Mouse (Mus musculus): ENCODE data around the gene Rnf20. TPM values are rescaled to one million over a fixed set of nuclear protein-coding genes. Genes with fewer than 3 reads are reported as not detected.

Rnf20 gene
- 46.1 TPM for polyA plus RNA-seq (2017; shearing (Covaris generic))

DNA sequence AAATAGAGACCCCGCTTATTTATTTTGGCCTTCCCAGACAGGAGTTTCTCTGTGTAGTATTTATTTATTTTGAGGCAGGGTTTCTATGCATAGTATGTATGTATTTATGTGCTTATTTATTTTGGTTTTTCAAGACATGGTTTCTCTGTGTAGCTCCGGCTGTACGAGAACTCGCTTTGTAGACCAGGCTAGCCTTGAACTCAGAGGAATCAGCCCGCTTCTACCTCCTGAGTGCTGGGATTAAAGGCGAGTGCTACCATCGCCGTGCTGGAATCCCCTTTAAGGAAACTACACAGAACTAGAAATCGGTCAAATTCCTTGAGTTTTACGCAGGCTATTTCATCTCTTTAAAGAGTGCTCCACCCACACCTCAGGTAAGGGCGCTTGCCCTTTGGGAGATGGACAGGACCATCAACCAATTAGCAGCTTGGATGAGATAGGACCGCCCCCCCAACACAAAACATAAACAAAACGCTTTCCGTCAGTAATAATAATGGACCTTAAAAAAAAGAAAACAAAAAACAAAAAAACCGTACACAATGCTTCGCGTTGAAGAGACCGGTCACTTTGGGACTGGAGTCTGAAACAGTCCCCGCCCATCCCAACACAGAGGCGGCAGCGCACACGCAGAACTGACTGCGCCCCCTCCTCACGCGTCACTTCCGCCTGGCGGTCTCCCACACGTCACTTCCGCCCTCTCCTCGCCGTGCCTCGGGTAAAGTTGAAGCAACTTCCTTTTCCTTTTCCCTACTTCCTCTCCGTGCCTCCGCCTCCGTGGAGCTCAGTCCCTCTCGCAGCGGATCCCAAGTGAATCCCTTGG lies at the start of gene Rnf20:
Gene Rnf20 (plus strand): TSS at position 688 of the 820 bp plus-strand sequence.

DNA sequence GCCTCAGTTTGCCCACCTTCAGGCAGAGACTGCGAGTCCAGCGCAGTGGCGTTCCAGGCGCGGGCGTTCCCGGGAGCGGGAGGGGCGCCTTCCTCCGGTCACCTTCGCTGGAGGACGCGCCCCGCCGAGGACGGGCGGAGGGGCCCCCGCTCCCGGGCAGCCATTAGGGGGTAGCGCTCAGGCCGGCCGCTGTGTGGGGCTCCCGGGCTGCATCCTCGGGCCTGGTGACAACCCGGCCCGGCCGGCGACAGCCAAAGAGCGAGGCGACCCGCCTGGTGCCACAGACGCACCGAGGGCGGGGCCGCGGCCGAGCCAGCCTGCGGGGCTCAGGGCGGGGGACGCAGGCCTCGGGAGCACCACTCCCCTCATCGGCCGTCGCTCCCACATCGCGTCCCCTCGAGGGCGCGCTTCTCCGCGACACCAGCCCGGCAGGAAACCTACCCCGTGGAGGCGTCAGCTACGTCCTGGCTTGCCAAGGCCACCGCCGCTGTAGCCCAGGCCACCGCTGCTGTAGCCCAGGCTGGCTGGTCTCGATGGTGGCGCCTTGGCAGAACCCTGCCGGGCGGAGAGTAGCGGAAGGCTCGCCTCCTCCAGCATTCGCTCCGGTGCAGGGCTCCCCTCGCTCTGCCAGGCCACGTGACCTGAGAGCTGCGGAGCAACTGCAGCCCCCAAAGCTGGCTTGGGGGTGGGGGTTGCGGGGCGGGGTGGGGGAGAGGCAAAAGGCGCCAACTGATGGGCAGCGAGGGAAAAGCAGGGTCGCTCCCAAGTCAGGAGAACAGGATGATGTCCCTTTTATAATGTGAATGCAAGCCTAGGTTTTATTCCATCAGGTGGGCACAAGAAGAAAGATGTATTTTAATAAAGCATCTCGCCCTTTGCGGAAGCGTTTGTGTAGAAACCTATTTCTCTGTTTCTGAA lies 34.4 kb upstream of the Rnf20 start, which contains the start of gene Tmem246:
Gene Tmem246 (minus strand): TSS at position 694 of the 918 bp plus-strand sequence.

DNA sequence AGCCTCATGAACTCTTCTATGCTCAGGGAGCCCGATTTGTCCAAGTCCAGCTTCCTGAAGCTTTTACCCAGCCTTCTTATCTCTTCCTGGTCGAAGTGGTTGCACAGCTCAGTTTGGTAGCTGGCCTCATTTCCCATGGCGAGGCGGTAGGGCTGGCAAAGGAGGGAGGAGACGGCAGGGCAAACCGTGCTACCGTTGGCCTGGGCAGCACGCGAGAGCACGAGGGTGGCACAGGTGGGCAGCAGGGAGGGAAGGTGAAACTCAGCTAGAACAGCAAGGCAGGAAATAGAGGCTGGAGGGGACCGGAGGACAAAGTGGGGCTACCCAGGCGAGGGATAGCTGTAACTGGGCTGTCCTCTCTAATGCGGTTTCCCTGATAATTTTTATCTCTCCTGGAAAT lies 50.0 kb downstream of the Rnf20 start, which contains the start of gene Ppp3r2:
Gene Ppp3r2 (minus strand): TSS at position 213 of the 400 bp plus-strand sequence.

Other genes starting within 250 kb of the Rnf20 start
- not detected for gene Acnat2, start 223.9 kb upstream of the Rnf20 start, polyA plus RNA-seq (2017; shearing (Covaris generic))
- 0.38 TPM for gene Acnat1, start 158.1 kb upstream of the Rnf20 start, polyA plus RNA-seq (2017; shearing (Covaris generic))
- not detected for gene Baat, start 125.4 kb upstream of the Rnf20 start, polyA plus RNA-seq (2017; shearing (Covaris generic))
- gene Mrpl50, start 110.9 kb upstream of the Rnf20 start, polyA plus RNA-seq (2017; shearing (Covaris generic)), result 17.7 TPM
- 1.8 TPM for gene Zfp189, start 110.8 kb upstream of the Rnf20 start, polyA plus RNA-seq (2017; shearing (Covaris generic))
- gene Aldob, start 82.5 kb upstream of the Rnf20 start, polyA plus RNA-seq (2017; shearing (Covaris generic)), result 0.24 TPM
- gene Tmem246, start 34.1 kb upstream of the Rnf20 start, polyA plus RNA-seq (2017; shearing (Covaris generic)), result not detected
- gene Ppp3r2, start 50.0 kb downstream of the Rnf20 start, polyA plus RNA-seq (2017; shearing (Covaris generic)), result 0.29 TPM
- gene Grin3a, start 213.7 kb downstream of the Rnf20 start, polyA plus RNA-seq (2017; shearing (Covaris generic)), result 0.22 TPM